Comparison of ENCODE assay signal across 9 mouse cellular contexts in genomic region chr3:98060981-98061660, GRCm38 (mm10). TPM values are rescaled to one million over a fixed set of nuclear protein-coding genes. Genes with fewer than 3 reads are reported as not detected.
A peak's percentile ranks its signal among the peaks of the same experiment; 100 is the strongest.
DNase-seq lines count a peak whose midpoint lies in the region; ATAC-seq and TF ChIP-seq lines count a peak whose summit lies in the region.
"Had no signal": no experiment of that assay in that cellular context is flagged by ENCODE, and none has a peak within 500 bp of the region (broad histone marks: within the 10 kb centered on the region; RNA-seq: fewer than 3 reads in every experiment).

No protein-coding gene starts in this region.

- H3K4me1 ChIP-seq in kidney, embryonic 16.5 days (ENCODE audit: insufficient read depth, low read length), result peaks cover 75% of the 10 kb centered on the region
- peaks cover 77% of the 10 kb centered on the region for H3K4me1 ChIP-seq in embryonic facial prominence, embryonic 15.5 days
- H3K4me1 ChIP-seq in hindbrain, postnatal 0 days (ENCODE audit: insufficient read depth, low read length), result peaks cover 31% of the 10 kb centered on the region
- peaks cover 54% of the 10 kb centered on the region for H3K4me1 ChIP-seq in midbrain, embryonic 12.5 days
- peaks cover 50% of the 10 kb centered on the region for H3K4me1 ChIP-seq in heart, embryonic 10.5 days

- H3K4me3 ChIP-seq in kidney, embryonic 16.5 days (ENCODE audit: low read length), result no peak overlapping the region
- H3K4me3 ChIP-seq in embryonic facial prominence, embryonic 15.5 days (replicated peaks), result no peak overlapping the region
- H3K4me3 ChIP-seq in hindbrain, postnatal 0 days (ENCODE audit: low read length), result no peak overlapping the region
- no peak overlapping the region for H3K4me3 ChIP-seq in midbrain, embryonic 12.5 days
- no peak overlapping the region for H3K4me3 ChIP-seq in heart, embryonic 10.5 days

- TF ChIP-seq CTCF in hindbrain, postnatal 0 days (IDR thresholded peaks at IDR 0.05; ENCODE audit: low read depth), result no peak

- H3K27me3 ChIP-seq in kidney, embryonic 16.5 days (ENCODE audit: insufficient read depth, low read length), result no peaks in the 10 kb centered on the region
- no peaks in the 10 kb centered on the region for H3K27me3 ChIP-seq in embryonic facial prominence, embryonic 15.5 days
- H3K27me3 ChIP-seq in hindbrain, postnatal 0 days (ENCODE audit: insufficient read depth, low read length), result no peaks in the 10 kb centered on the region
- no peaks in the 10 kb centered on the region for H3K27me3 ChIP-seq in midbrain, embryonic 12.5 days
- H3K27me3 ChIP-seq in heart, embryonic 10.5 days (ENCODE audit: insufficient read depth, poor library complexity, severe bottlenecking), result no peaks in the 10 kb centered on the region

- no peak overlapping the region for H3K9ac ChIP-seq in kidney, embryonic 16.5 days (replicated peaks; ENCODE audit: low read length)
- H3K9ac ChIP-seq in embryonic facial prominence, embryonic 15.5 days, result no peak overlapping the region
- no peak overlapping the region for H3K9ac ChIP-seq in hindbrain, postnatal 0 days (replicated peaks; ENCODE audit: low read length)
- H3K9ac ChIP-seq in midbrain, embryonic 12.5 days (replicated peaks), result no peak overlapping the region

- DNase-seq in kidney, postnatal 10 days, result no peak
- DNase-seq in hindbrain, postnatal 0 days (ENCODE audit: low spot score), result no peak
- DNase-seq in gastrocnemius, adult 18-20 months (ENCODE audit: low spot score), result no peak
- DNase-seq in lung, postnatal 10 days, result no peak
- DNase-seq in heart, embryonic 10.5 days (ENCODE audit: low spot score), result no peak
- DNase-seq: layer of hippocampus, postnatal 36 days had no signal

- peak; percentile 71 for ATAC-seq in kidney, embryonic 16.5 days (ENCODE audit: low FRiP score, low TSS enrichment)
- ATAC-seq in embryonic facial prominence, embryonic 15.5 days (ENCODE audit: insufficient number of reproducible peaks, low FRiP score, low TSS enrichment, low read depth), result peak; percentile 43; the same call in 1 of the 2 replicates
- no peak for ATAC-seq in hindbrain, postnatal 0 days
- no peak; the same call in 1 of the 2 replicates for ATAC-seq in midbrain, embryonic 12.5 days (ENCODE audit: low FRiP score, low read depth)

- 11% methylated on average over 7 of the region's 7 CpGs for WGBS in kidney, embryonic 16.5 days
- WGBS in embryonic facial prominence, embryonic 15.5 days, result 19% methylated on average over 7 of the region's 7 CpGs
- WGBS in hindbrain, postnatal 0 days, result 25% methylated on average over 7 of the region's 7 CpGs
- 29% methylated on average over 7 of the region's 7 CpGs for WGBS in midbrain, embryonic 12.5 days
- WGBS in heart, embryonic 10.5 days, result 43% methylated on average over 7 of the region's 7 CpGs

- H3K4me2 ChIP-seq in kidney, embryonic 16.5 days (replicated peaks; ENCODE audit: low read depth, low read length), result no peak overlapping the region
- no peak overlapping the region for H3K4me2 ChIP-seq in embryonic facial prominence, embryonic 15.5 days (replicated peaks)
- H3K4me2 ChIP-seq in hindbrain, postnatal 0 days (ENCODE audit: low read depth, low read length), result no peak overlapping the region
- no peak overlapping the region for H3K4me2 ChIP-seq in midbrain, embryonic 12.5 days (replicated peaks)

- H3K27ac ChIP-seq in kidney, embryonic 16.5 days (ENCODE audit: low read length), result peak overlapping the region; percentile 95
- peak overlapping the region; percentile 93 for H3K27ac ChIP-seq in embryonic facial prominence, embryonic 15.5 days (replicated peaks)
- H3K27ac ChIP-seq in hindbrain, postnatal 0 days, result peak overlapping the region; percentile 11; the same call in 1 of the 2 replicates
- H3K27ac ChIP-seq in midbrain, embryonic 12.5 days (replicated peaks), result peak overlapping the region; percentile 84
- no peak overlapping the region for H3K27ac ChIP-seq in heart, embryonic 10.5 days

- no peaks in the 10 kb centered on the region for H3K9me3 ChIP-seq in kidney, embryonic 16.5 days (ENCODE audit: low read length)
- no peaks in the 10 kb centered on the region for H3K9me3 ChIP-seq in embryonic facial prominence, embryonic 15.5 days (replicated peaks)
- H3K9me3 ChIP-seq in hindbrain, postnatal 0 days (ENCODE audit: low read length), result no peaks in the 10 kb centered on the region
- H3K9me3 ChIP-seq in midbrain, embryonic 12.5 days, result no peaks in the 10 kb centered on the region
- H3K9me3 ChIP-seq in heart, embryonic 10.5 days, result no peaks in the 10 kb centered on the region

- peaks cover 1% of the 10 kb centered on the region; the same call in 1 of the 2 replicates for H3K36me3 ChIP-seq in kidney, embryonic 16.5 days (ENCODE audit: insufficient read depth, low read length)
- H3K36me3 ChIP-seq in embryonic facial prominence, embryonic 15.5 days, result no peaks in the 10 kb centered on the region
- H3K36me3 ChIP-seq in hindbrain, postnatal 0 days (ENCODE audit: insufficient read depth, low read length), result no peaks in the 10 kb centered on the region
- no peaks in the 10 kb centered on the region for H3K36me3 ChIP-seq in midbrain, embryonic 12.5 days
- peaks cover 2% of the 10 kb centered on the region; the same call in 1 of the 2 replicates for H3K36me3 ChIP-seq in heart, embryonic 10.5 days

RNA-seq across cellular contexts. Expression of gene Notch2, which starts 47.8 kb away (rescaled TPM):
- 31.1 and 33.8 TPM in 2 replicates for polyA plus RNA-seq in kidney, embryonic 16.5 days (2015; fragmentation: Nextera tagmentation; extraction: Ambion mirVana)
- polyA plus RNA-seq in embryonic facial prominence, embryonic 15.5 days (2015; fragmentation: Nextera tagmentation; extraction: Ambion mirVana), result 30.6 and 31.8 TPM in 2 replicates
- total RNA-seq in hindbrain, postnatal 0 days (2014; rRNA removed), result 37.7 and 44.9 TPM in 2 replicates
- polyA plus RNA-seq in hindbrain, postnatal 0 days (2015; fragmentation: Nextera tagmentation; extraction: Ambion mirVana), result 9.5 and 9.9 TPM in 2 replicates
- 20.3 and 20.7 TPM in 2 replicates for polyA plus RNA-seq in midbrain, embryonic 12.5 days (2016; fragmentation: Nextera tagmentation; extraction: Ambion mirVana)
- total RNA-seq in gastrocnemius, adult 18-20 months (2021), result 1 to 10 TPM; 6.6 to 8.3 TPM
- 11.2 and 16.8 TPM in 2 replicates for polyA plus RNA-seq in heart, embryonic 10.5 days (2016; fragmentation: Nextera tagmentation; extraction: Ambion mirVana)

Comparison
In these comparisons a context has a peak if more than half of its experiments do, and no peak if none do; other contexts are left out.
1. ATAC-seq: peak in kidney, embryonic 16.5 days (single experiment) and embryonic facial prominence, embryonic 15.5 days (single experiment); none in hindbrain, postnatal 0 days (single experiment) and midbrain, embryonic 12.5 days (single experiment).